Mouse (Mus musculus) cerebellum, adult 18-20 months (tissue): ENCODE data around the gene 4930467E23Rik.
A peak's percentile ranks its signal among the peaks of the same experiment; 100 is the strongest.
"Not testable (repeated sequence)": the region's sequence is repeated elsewhere in the genome, so short reads cannot be mapped to it uniquely, and the experiment has no call there.

Source experiments
- DNase-seq, 2 experiments: peaks; one replicate each; pipeline ENCODE4 v3.0.0; 2021

The 4930467E23Rik gene

GRCm38 (mm10) chr8:19729276-19729675 lies at the start of gene 4930467E23Rik:
TSS of gene 4930467E23Rik (plus strand) at chr8:19729576.
- not testable (repeated sequence) for DNase-seq

DNA sequence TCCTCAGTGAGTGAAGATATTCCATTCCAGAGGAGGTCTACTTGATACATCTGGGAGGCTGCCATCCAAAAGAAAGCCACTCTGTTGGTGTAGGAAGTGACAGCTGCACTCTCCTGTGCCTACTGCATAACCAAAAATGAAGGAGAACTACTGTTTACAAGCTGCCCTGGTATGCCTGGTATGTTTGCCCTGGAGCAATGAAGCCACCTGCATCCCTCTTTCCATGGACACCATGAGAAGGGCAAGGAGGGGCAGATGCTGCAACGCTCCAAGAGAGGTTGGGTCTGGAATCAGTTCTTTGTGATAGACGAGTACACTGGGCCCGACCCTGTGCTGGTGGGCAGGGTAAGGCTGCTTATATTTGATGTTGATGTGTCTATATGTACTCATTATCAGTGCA lies 47.1 kb upstream of the 4930467E23Rik start:
- DNase-seq: not testable (repeated sequence)

DNA sequence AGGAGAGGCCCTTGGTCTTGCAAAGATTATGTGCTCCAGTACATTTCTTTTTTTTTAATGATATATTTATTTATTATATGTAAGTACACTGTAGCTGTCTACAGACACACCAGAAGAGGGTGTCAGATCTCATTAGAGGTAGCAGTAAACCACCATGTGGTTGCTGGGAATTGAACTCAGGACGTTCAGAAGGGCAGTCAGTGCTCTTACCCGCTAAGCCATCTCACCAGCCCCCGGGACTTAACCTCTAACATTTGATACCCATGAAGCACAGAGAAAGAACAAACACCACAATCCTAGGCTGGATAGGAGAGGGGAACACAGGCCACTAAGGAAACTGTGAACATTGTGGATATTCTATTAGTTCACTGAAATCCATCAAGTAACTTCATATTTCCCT lies 43.9 kb upstream of the 4930467E23Rik start:
- not testable (repeated sequence) for DNase-seq

DNA sequence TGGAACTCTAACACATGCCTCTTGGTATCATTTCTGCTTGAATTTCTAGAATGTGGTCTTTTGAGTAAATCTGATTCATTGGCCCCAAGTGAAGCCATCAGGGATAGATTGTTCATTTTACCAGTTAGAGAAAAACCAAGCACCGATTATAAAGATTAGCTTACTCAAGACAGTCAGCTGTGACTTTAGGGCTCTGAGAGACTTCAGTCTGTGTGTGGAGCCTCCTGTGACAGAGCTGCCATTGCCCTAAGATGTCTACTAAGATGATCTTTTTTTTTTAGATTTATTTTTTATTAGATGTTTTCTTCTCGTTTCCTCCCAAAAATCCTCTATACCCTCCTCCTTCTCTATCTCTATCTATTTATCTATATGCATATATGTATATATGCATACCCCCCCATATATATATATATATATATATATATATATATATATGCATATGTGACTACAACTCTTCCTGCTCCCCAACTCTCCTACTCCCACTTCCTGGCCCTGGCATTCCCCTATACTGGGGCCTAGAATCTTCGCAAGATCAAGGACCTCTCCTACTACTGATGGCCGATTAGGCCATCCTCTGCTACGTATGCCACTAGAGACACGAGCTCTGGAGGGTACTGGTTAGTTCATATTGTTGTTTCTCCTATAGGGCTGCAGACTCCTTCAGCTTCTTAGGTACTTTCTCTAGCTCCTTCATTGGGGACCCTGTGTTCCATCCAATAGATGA lies 40.4 kb upstream of the 4930467E23Rik start:
- not testable (repeated sequence) for DNase-seq

GRCm38 (mm10) chr8:19689745-19690144 lies 39.6 kb upstream of the 4930467E23Rik start:
- not testable (repeated sequence) for DNase-seq

DNA sequence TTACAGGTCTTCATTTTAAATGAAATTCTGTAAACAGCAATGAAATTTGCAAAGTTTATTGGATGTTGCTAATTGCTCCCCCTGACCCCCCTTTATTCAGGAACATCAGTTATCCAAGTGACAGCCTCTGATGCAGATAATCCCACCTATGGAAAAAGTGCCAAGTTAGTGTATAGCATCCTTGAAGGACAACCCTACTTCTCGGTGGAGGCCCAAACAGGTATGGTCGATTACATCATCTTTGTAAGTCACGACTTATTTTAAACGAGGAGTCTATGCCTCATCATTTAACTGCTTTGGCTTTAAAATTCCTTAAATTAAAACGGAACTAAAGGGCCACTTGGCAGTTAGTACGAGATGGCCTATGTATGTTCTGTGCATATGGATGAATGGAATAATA lies 38.0 kb upstream of the 4930467E23Rik start:
- not testable (repeated sequence) for DNase-seq

DNA sequence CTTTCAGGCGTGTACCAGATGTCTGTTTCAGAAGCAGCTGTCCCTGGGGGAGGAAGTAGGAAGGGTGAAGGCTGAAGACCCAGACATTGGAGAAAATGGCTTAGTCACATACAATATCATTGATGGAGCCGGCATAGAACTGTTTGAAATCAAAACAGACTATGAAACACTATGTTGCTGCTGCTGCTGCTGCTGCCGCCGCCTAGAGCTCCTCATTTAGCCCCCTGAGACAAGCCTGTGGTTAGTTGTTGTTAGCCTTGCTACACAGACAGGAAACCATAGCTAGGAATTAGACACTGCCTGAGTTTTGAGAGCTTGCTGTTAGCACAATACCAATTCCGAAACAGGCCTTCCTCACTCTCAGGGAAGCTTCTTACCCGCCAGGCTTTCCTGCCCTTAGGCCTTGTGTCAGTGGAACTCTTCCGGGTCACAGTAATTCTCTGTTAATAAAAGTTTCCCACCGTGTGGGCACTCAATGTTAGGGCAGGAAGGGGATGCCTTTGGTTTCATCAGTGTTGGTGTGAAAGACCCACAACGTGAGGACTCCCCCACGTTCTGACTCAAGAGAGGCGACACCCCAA lies 31.8 kb upstream of the 4930467E23Rik start:
- DNase-seq: not testable (repeated sequence)

GRCm38 (mm10) chr8:19698123-19698522 lies 31.3 kb upstream of the 4930467E23Rik start:
- not testable (repeated sequence) for DNase-seq

- DNase-seq: peak; percentile 44 to 57
Observed at GRCm38 (mm10) chr8:19698722-19699121, 30.7 kb upstream of the 4930467E23Rik start.

- not testable (repeated sequence) for DNase-seq
Observed at GRCm38 (mm10) chr8:19701326-19701725, 28.1 kb upstream of the 4930467E23Rik start.

DNA sequence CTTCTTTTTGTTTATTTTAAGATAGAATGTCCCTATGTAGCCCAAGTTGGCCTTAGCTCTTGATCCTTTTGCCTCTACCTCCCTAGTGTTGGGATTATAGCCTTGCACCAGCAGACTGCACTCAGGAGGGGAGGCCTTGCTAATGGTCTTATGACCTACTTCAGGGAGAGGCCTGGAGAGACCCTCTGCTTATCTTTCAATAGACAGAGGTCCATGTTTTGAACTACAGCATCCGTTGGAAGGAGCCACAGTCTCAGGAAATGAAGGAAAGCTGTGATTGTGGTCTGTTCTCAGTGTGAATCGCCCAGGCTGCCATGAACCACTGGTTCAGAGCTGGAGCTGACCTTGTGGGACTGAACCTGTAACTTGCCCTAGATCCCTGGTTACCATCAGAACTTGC lies 27.1 kb upstream of the 4930467E23Rik start:
- not testable (repeated sequence) for DNase-seq

DNA sequence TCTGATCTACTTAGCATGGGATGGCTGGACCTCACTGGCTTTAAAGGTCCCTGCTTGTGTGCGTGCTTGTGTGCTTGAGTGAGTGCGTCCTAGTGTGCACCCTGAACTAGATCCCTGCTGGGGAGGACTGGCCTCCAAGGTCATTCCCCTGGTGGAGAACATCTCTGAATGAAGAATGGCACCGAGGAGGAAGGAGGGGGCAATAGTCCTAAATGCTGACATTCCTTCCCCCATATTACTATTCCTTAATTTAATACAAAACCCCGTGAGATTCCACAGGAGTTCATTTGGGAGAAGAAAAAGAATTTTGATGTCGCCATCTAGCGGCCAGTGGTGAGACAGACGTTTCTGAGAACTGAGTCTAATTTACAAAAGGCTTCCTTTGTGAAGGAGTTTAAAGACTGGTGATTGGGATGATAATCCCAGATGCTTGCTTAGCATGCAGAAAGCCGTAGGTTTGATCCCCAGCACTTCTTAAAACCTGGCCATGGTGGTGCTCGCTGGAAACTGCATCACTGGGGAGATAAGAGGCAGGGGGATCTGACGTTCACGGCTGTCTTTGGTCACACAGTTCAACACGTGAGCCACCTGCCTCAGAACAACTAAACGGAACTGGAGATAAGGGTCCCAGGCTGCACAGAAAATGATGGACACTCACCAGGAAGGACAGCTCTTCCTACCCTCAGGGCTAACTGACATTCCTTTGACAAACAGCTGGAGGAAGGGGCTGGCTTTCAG lies 26.2 kb upstream of the 4930467E23Rik start:
- DNase-seq: peak; percentile 84 to 88

GRCm38 (mm10) chr8:19703906-19704305 lies 25.5 kb upstream of the 4930467E23Rik start:
- DNase-seq: not testable (repeated sequence)

DNA sequence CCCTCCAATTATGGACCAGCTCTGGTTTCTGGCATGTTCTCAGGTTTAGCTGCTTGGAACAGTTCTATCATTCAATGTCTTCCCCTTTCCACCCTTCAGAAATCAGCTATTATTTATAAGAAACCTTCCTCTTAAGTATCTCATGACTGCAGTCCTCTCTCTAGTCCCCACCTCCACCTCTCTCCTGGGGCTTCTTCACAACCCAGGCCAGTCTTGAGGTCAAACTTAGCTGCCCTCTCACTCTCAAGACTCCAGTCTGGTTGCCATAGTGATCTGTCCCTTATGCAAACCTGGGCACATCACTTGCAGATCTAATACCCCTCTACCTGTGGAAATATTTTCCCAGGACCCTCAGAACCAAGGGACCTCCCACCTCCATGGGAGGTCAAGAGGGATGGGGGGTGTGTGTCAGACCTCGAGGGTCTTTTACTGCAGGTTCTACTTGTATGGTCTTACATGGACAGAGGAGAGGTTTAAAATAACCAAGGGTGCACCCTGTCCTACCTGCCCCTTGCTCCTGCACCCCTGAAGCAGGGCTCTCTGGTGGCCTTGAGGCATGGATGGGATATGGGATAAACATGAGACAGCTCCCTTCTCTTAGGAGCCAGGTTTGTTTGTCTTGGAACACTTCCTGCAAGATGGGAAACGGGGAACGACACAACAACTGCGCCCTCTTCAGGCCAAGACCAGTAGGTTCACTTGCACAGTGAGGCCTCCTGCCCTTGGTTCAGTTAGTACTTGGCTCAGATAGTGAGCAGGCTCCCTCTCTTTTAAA lies 24.7 kb upstream of the 4930467E23Rik start:
- DNase-seq: peak in 1 of 2 experiments; percentile 39

DNA sequence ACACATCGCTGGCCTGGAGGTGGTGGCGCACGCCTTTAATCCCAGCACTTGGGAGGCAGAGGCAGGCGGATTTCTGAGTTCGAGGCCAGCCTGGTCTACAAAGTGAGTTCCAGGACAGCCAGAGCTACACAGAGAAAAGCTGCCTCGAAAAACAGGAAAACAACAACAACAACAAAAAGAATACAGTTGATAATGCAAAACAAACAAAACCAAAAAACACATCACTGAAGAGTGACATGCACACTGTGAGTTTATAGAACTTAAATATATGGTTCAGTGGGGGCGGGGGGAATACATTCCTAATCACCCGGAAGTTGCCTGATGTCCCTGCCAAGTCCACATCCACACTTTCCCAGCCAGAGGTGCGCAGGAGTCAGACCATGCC lies 24.2 kb upstream of the 4930467E23Rik start:
- not testable (repeated sequence) for DNase-seq

GRCm38 (mm10) chr8:19706101-19706725 lies 23.2 kb upstream of the 4930467E23Rik start:
- DNase-seq: not testable (repeated sequence)

DNA sequence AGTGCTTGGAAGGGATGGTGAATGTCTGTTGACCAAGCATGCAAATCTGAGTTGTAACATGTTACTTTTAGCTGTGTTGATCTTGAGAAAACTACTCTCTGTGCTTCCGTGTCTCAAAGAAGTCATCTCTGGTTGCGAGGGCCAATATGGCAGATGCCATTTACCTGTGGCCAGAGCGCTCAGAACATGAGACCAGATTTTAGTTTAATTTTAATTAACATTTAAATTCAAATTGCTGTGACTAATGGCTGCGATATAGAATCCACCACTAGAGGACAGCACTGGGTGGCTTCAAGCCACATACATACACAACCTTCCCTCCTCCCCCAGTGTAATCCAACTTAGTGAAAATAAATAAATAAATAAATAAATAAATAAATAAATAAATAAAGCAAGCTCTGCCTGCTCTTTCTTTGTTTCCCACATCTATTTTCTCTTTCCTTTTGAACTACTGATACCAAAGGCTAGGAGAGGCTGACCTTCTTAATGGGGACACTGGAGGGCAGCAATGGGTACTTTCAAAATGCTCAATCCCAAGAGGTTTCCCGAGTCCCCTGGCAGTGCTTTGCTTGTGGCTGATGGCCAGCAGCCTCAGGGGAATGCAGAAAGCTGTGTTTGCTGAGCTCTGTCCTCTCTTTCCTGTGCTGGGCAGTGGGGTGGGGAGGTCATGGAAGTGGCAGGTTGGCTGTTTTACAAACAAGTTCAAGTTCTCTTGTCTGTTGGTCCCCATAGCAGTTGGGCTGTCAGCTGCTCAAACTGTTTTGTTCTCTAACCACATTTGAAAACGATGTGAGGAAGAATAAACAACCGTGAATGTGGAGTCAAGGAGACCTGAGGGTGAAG lies 22.2 kb upstream of the 4930467E23Rik start:
- DNase-seq: peak; percentile 78 to 84

GRCm38 (mm10) chr8:19707761-19708443 lies 21.5 kb upstream of the 4930467E23Rik start:
- not testable (repeated sequence) for DNase-seq

- DNase-seq: not testable (repeated sequence)
Observed at GRCm38 (mm10) chr8:19708976-19709375, 20.4 kb upstream of the 4930467E23Rik start.

DNA sequence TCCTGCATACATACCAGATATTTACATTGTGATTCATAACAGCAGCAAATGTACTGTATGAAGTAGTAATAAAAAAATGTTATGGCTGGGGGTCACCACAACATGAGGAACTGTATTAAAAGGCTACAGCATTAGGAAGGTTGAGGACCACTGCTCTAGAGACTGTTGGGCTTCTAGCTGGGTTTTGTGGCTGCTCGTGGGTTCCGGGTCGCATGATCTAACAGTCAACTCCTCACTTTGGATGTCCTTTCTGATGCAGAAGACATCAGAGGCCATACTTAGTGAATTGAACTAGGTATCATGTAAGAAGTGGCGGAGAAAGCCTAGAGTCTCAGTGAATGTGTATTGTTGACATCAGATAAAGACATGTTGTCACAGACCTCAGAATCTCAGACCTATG lies 19.9 kb upstream of the 4930467E23Rik start:
- DNase-seq: not testable (repeated sequence)
